Mouse (Mus musculus): Measurements from ENCODE around the gene Gsto2.

Gsto2 gene

GRCm38 (mm10) chr19:47898472-47899079, 33.2 kb downstream of the Gsto2 start:
- DNase-seq, result no peak

- DNase-seq, result no peak
Observed at GRCm38 (mm10) chr19:47900012-47900411, 34.7 kb downstream of the Gsto2 start.

- no peak for DNase-seq
Observed at GRCm38 (mm10) chr19:47900558-47900957, 35.2 kb downstream of the Gsto2 start.

GRCm38 (mm10) chr19:47902316-47903201, 37.2 kb downstream of the Gsto2 start:
- peak in 1 of 2 experiments; percentile 48 for DNase-seq

GRCm38 (mm10) chr19:47903679-47904078, 38.3 kb downstream of the Gsto2 start:
- no peak for DNase-seq

GRCm38 (mm10) chr19:47905081-47905480, 39.7 kb downstream of the Gsto2 start:
- no peak for DNase-seq

GRCm38 (mm10) chr19:47905603-47906002, 40.3 kb downstream of the Gsto2 start:
- peak in 1 of 2 experiments; percentile 41 for DNase-seq

GRCm38 (mm10) chr19:47907596-47907995, 42.3 kb downstream of the Gsto2 start:
- DNase-seq, result no peak

GRCm38 (mm10) chr19:47908961-47909371, 43.6 kb downstream of the Gsto2 start:
- no peak for DNase-seq

GRCm38 (mm10) chr19:47909387-47910116, 44.2 kb downstream of the Gsto2 start:
- peak; percentile 60 to 66 for DNase-seq

- DNase-seq, result no peak
Observed at GRCm38 (mm10) chr19:47910117-47910618, 44.8 kb downstream of the Gsto2 start.

- DNase-seq, result no peak
Observed at GRCm38 (mm10) chr19:47910751-47911150, 45.4 kb downstream of the Gsto2 start.

GRCm38 (mm10) chr19:47913344-47913743, 48.0 kb downstream of the Gsto2 start:
- no peak for DNase-seq

GRCm38 (mm10) chr19:47914191-47914590, 48.9 kb downstream of the Gsto2 start:
- no peak for DNase-seq

GRCm38 (mm10) chr19:47915251-47915650, 49.9 kb downstream of the Gsto2 start:
- DNase-seq, result no peak

- no peak for DNase-seq
Observed at GRCm38 (mm10) chr19:47917396-47917795, 52.1 kb downstream of the Gsto2 start.

GRCm38 (mm10) chr19:47918016-47918415, 52.7 kb downstream of the Gsto2 start:
- peak in 1 of 2 experiments; percentile 29 for DNase-seq

GRCm38 (mm10) chr19:47918455-47919101, 53.2 kb downstream of the Gsto2 start:
- peak in 1 of 2 experiments; percentile 34 for DNase-seq

- DNase-seq, result peak; percentile 88 to 89
Observed at GRCm38 (mm10) chr19:47919126-47919965, 54.0 kb downstream of the Gsto2 start, which contains the start of the genes Cfap43 and Itprip. Cfap43 (minus strand) TSS chr19:47919287. Itprip (minus strand) TSS chr19:47919299.

GRCm38 (mm10) chr19:47919966-47920375, 54.6 kb downstream of the Gsto2 start:
- peak; percentile 53 to 60 for DNase-seq

GRCm38 (mm10) chr19:47925819-47926218, 60.5 kb downstream of the Gsto2 start:
- no peak for DNase-seq

Data from lung, postnatal 4 days (tissue).